Mouse (Mus musculus): ENCODE data around the gene Gm21994.
A peak's percentile ranks its signal among the peaks of the same experiment; 100 is the strongest.
"Not testable (repeated sequence)": the region's sequence is repeated elsewhere in the genome, so short reads cannot be mapped to it uniquely, and the experiment has no call there.

The Gm21994 gene

GRCm38 (mm10) chr2:150255491-150255890 lies at the start of gene Gm21994:
TSS of gene Gm21994 (minus strand) at chr2:150255591.
- not testable (repeated sequence) for DNase-seq (ENCODE audit: low spot score)

- no peak for DNase-seq (ENCODE audit: low spot score)
Measured at GRCm38 (mm10) chr2:150299096-150299495, 43.7 kb upstream of the Gm21994 start.

GRCm38 (mm10) chr2:150293669-150294068 lies 38.3 kb upstream of the Gm21994 start:
- DNase-seq (ENCODE audit: low spot score): no peak

GRCm38 (mm10) chr2:150257291-150257690 lies 1.9 kb upstream of the Gm21994 start, which contains the start of gene Gm14124:
TSS of gene Gm14124 (plus strand) at chr2:150257517.
- not testable (repeated sequence) for DNase-seq (ENCODE audit: low spot score)

GRCm38 (mm10) chr2:150256861-150257260 lies 1.5 kb upstream of the Gm21994 start:
- DNase-seq (ENCODE audit: low spot score): not testable (repeated sequence)

- no peak for DNase-seq (ENCODE audit: low spot score)
Measured at GRCm38 (mm10) chr2:150243211-150243610, 12.2 kb downstream of the Gm21994 start.

GRCm38 (mm10) chr2:150223263-150223662 lies 32.1 kb downstream of the Gm21994 start:
- DNase-seq (ENCODE audit: low spot score): not testable (repeated sequence)

GRCm38 (mm10) chr2:150218363-150218725 lies 37.0 kb downstream of the Gm21994 start:
- not testable (repeated sequence) for DNase-seq (ENCODE audit: low spot score)

- peak; percentile 33 for DNase-seq (ENCODE audit: low spot score)
Measured at GRCm38 (mm10) chr2:150217600-150218362, 37.6 kb downstream of the Gm21994 start, which contains the start of gene Zfp937. TSS of gene Zfp937 (plus strand) at chr2:150218073.
